Mouse (Mus musculus) liver, embryonic 11.5 days (tissue): ENCODE data around the gene Fam71e1. TPM values are rescaled to one million over a fixed set of nuclear protein-coding genes. Genes with fewer than 3 reads are reported as not detected.
A peak's percentile ranks its signal among the peaks of the same experiment; 100 is the strongest.

ENCODE experiments used
- ATAC-seq: fragments of 200-750 bp; cut with Nextera tagmentation; replicated peaks from 2 replicates; pipeline ENCODE4 v1.8.0; 2017; ENCODE audit warnings: moderate number of reproducible peaks, mild to moderate bottlenecking, moderate TSS enrichment, moderate library complexity; ENCODE audit not compliant: low FRiP score
- DNase-seq: peaks from one replicate; pipeline ENCODE4 v3.0.0-alpha.2; 2017; ENCODE audit warnings: low spot score
- H3K27ac ChIP-seq: fragments of 300-500 bp; sonication (generic); 2 replicates; pipeline ENCODE4 v1.5.1; 2014; ENCODE audit warnings: mild to moderate bottlenecking, low read depth, low read length, control low read depth
- H3K27me3 ChIP-seq: fragments of 300-500 bp; sonication (generic); replicated peaks from 2 replicates; pipeline ENCODE4 v1.6.1; 2014; ENCODE audit warnings: low read length, mixed read lengths; ENCODE audit not compliant: control insufficient read depth, insufficient read depth
- H3K36me3 ChIP-seq: fragments of 300-500 bp; sonication (generic); 2 replicates; pipeline ENCODE4 v1.6.1; 2014; ENCODE audit warnings: mild to moderate bottlenecking, low read length, moderate library complexity, mixed read lengths; ENCODE audit not compliant: control insufficient read depth, insufficient read depth
- H3K4me1 ChIP-seq: fragments of 300-500 bp; sonication (generic); replicated peaks from 2 replicates; pipeline ENCODE4 v1.6.1; 2014; ENCODE audit warnings: low read length, mixed read lengths; ENCODE audit not compliant: control insufficient read depth, insufficient read depth
- H3K4me2 ChIP-seq: fragments of 300-500 bp; sonication (generic); 2 replicates; pipeline ENCODE4 v1.6.1; 2014; ENCODE audit warnings: mild to moderate bottlenecking, control low read depth, moderate library complexity
- H3K4me3 ChIP-seq: fragments of 300-500 bp; sonication (generic); 2 replicates; pipeline ENCODE4 v1.5.1; 2014; ENCODE audit warnings: low read depth, low read length, control low read depth
- H3K9ac ChIP-seq: fragments of 300-500 bp; sonication (generic); 2 replicates; pipeline ENCODE4 v1.6.1; 2014; ENCODE audit warnings: low read depth, low read length, control low read depth
- H3K9me3 ChIP-seq: fragments of 300-500 bp; sonication (generic); 2 replicates; pipeline ENCODE4 v1.6.1; 2016; ENCODE audit warnings: low read length, inconsistent platforms, mixed read lengths; ENCODE audit not compliant: control insufficient read depth
- WGBS: fragments of 180-500 bp; shearing (Covaris S2); extraction: QIAGEN DNeasy Blood & Tissue Kit; methylation state at CpG from one replicate; pipeline ENCODE4 v1.1.7; 2014; 5-methylcytosine and 5-hydroxymethylcytosine counted together
- polyA plus RNA-seq: library from polyadenylated mRNA; unstranded; fragments of >200 nt; fragmentation: Nextera tagmentation; extraction: Ambion mirVana; gene quantifications from 2 replicates; pipeline ENCODE4 v1.2.1, GENCODE M21; 2014

The Fam71e1 gene
- polyA plus RNA-seq, 1 experiment from 2014 or later: 5.9 TPM

DNA sequence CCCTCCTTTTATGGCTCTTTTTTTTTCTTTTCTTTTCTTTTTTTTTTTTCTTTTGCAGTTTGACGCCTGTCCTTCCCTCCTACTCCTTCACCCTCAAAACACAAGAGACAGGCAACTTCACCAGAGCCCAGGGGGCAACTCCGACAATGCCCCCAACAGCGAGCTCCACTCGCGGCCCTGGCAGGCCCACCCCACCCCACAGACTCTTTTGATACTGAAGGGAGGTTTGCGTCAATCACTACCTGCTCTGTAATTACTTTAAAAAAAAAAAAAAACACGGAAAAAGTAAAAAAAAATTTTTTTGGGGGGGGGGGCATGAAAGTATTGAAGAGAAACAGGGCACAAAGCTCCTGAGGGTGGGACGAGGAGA lies 33.3 kb upstream of the Fam71e1 start:
- Histone ChIP-seq H3K9ac (no peak overlapping the region), H3K4me3 (no peak overlapping the region), H3K4me2 (no peak overlapping the region), H3K27me3 (peaks cover 56% of the 10 kb centered on the region), H3K4me1 (peaks cover 8% of the 10 kb centered on the region), H3K9me3 (no peaks in the 10 kb centered on the region), H3K36me3 (no peaks in the 10 kb centered on the region), H3K27ac (no peak overlapping the region)
- ATAC-seq (no peak), DNase-seq (no peak)
- WGBS: 21% methylated on average over 8 of the region's 8 CpGs

DNA sequence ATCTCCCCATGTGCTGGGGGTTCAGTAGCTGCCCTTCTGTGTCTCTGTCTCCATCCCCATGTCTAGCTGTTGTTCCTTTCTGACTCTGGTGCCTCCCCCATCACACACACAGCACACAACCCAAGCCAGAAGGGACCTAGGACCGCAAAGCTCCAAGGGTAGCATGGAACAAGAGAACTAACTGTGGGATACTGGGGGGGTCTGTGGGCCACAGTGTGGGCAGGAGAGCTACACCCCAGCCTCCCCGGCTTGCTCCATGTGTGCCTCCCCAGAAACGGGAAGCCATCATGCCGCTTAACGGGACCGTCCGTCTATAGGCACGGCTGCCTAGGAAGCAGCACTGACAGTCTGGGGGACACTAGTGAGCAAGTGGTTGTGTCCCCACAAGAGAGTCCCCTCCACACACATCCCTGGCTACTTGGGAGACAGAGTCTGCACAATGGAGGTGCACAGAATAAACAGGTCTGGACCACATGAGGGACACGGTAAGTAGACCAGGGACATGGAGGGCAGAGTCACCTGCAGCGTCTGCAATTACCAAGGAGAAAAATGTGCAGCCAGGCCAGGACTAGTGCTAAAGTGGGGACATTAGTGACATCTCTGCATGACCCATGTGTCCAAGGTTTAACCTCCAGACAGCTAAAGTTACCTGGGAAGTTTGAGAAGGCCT lies 32.7 kb upstream of the Fam71e1 start:
- Histone ChIP-seq H3K36me3 (no peaks in the 10 kb centered on the region), H3K4me2 (no peak overlapping the region), H3K4me1 (peaks cover 10% of the 10 kb centered on the region), H3K27ac (no peak overlapping the region), H3K9me3 (no peaks in the 10 kb centered on the region), H3K9ac (no peak overlapping the region), H3K27me3 (peaks cover 56% of the 10 kb centered on the region), H3K4me3 (no peak overlapping the region)
- no peak for ATAC-seq
- peak; percentile 28 for DNase-seq
- 78% methylated on average over 10 of the region's 10 CpGs for WGBS

DNA sequence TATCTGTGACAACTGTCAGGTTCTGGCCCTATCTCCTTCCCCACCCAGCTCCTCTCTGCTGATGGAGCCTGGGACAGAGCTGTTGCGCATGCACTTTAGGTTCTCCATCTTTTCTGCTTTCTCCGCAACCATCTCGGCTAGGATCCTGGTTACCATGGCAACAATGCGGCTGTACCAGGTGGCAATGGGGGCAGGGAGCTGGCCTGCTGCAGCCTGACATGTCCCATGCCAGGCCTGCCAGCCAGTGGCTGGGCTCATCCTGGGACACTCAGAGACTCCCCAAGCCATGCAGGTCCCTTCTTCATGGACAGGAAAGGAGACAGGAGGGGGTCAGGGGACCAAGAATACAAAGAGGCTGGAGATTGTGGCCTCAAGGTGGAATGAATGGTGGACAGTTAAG lies 31.9 kb upstream of the Fam71e1 start:
- Histone ChIP-seq H3K36me3 (no peaks in the 10 kb centered on the region; the same call in 1 of the 2 replicates), H3K4me3 (no peak overlapping the region), H3K4me1 (peaks cover 18% of the 10 kb centered on the region), H3K27ac (no peak overlapping the region), H3K4me2 (no peak overlapping the region), H3K9me3 (no peaks in the 10 kb centered on the region), H3K27me3 (peaks cover 51% of the 10 kb centered on the region), H3K9ac (no peak overlapping the region)
- 42% methylated on average over 4 of the region's 4 CpGs for WGBS
- DNase-seq (no peak), ATAC-seq (no peak)

DNA sequence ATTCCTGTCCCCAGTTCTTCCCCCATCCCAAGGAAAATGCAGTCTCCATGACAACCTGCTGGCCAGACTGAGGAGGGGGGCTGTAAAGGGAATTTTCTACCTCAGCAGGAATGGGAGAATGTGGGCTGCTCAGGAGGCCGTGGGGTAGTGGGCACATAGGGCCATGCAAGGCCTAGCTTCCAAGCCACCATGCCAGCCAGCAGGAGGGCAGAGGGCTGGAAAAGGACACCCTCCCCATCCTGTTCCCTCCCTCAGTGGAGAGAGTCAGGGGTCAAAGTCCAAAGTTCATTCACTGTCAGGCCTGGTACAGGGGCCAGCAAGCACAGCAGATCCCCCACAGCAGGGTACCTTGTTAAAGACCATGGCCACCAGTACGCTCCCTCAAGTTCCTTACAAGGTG lies 31.3 kb upstream of the Fam71e1 start, which contains the start of gene Aspdh:
Gene Aspdh, plus strand, starts transcription at position 281 of the 400 bp plus-strand sequence.
- Histone ChIP-seq H3K27me3 (peaks cover 45% of the 10 kb centered on the region), H3K36me3 (no peaks in the 10 kb centered on the region; the same call in 1 of the 2 replicates), H3K27ac (no peak within 1 kb of the TSS), H3K4me3 (0 out of 2 replicates have a peak within 1 kb of the TSS, but pooled peaks have one; percentile 12), H3K4me2 (peak within 1 kb of the TSS; percentile 37), H3K4me1 (peaks cover 20% of the 10 kb centered on the region), H3K9me3 (no peaks in the 10 kb centered on the region), H3K9ac (no peak within 1 kb of the TSS)
- WGBS: 61% methylated on average over 2 of the region's 2 CpGs
- ATAC-seq: no peak
- DNase-seq: peak; percentile 32

DNA sequence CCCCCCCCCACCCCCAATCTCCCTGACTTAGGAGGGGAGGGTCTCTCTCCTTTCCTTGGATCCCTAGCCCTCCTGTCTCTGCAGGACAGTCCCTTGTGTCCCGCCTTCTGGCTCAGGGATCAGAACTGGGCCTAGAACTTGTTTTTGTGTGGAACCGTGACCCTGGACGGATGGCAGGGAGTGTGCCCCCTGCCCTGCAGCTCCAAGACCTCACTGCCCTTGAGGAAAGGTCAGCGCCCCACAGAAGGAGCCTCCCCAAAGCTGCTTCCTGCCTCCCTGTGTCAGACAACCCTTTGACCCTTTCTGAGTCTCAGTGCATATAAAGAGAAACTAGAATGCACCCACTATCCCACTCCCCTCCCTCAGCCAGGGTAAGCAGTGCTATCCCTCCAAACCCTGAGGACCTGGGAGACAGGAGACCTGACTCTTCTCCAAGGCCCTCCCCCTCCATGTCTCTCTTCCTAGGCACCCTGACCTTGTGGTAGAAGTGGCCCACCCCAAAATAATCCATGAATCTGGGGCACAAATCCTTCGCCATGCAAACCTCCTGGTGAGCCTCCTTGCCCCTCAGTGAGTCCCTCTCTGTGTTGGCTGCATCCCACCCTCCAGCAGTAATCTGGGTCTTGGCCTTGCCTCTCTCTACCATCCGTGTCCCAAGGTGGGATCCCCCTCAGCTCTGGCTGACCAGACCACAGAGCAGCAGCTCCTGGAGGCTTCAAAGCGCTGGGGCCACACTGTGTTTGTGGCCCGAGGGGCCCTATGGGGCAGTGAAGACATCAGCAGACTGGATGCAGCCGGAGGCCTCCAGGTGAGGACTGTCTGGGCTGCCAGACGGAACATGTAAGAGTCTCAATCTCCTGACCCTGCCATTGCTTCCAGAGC lies 30.1 kb upstream of the Fam71e1 start:
- Histone ChIP-seq H3K9me3 (no peaks in the 10 kb centered on the region), H3K27ac (no peak overlapping the region), H3K4me2 (peak overlapping the region; percentile 37), H3K36me3 (peaks cover 3% of the 10 kb centered on the region), H3K9ac (peak overlapping the region; percentile 31; the same call in 1 of the 2 replicates), H3K27me3 (peaks cover 33% of the 10 kb centered on the region), H3K4me3 (0 out of 2 replicates have a peak overlapping the region, but pooled peaks have one; percentile 12), H3K4me1 (peaks cover 30% of the 10 kb centered on the region)
- peak; percentile 26 for DNase-seq
- WGBS: 79% methylated on average over 10 of the region's 10 CpGs
- no peak for ATAC-seq

DNA sequence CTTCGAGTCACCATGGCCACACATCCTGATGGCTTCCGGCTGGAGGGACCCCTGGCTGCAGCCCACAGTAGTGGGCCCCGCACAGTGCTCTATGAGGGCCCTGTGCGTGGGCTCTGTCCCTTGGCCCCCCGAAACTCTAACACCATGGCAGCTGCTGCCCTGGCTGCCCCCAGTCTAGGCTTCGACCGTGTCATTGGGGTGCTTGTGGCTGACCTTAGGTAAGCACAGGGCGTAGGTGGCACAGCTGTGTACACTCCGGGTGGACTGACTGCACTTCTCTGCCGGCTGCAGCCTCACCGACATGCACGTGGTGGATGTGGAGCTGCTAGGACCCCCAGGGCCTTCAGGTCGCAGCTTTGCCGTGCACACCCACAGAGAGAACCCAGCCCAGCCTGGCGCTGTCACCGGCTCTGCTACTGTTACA lies 29.5 kb upstream of the Fam71e1 start:
- ATAC-seq: no peak
- peak overlapping the region; percentile 2; the same call in 1 of the 2 replicates for H3K27ac ChIP-seq
- H3K27me3 ChIP-seq: peaks cover 27% of the 10 kb centered on the region
- 82% methylated on average over 16 of the region's 16 CpGs for WGBS
- H3K9me3 ChIP-seq: no peaks in the 10 kb centered on the region
- H3K4me3 ChIP-seq: peak overlapping the region; percentile 75; the same call in 1 of the 2 replicates
- peak overlapping the region; percentile 54 for H3K4me2 ChIP-seq
- peaks cover 30% of the 10 kb centered on the region for H3K4me1 ChIP-seq
- H3K9ac ChIP-seq: peak overlapping the region; percentile 34; the same call in 1 of the 2 replicates
- peak; percentile 31 for DNase-seq
- H3K36me3 ChIP-seq: peaks cover 4% of the 10 kb centered on the region

DNA sequence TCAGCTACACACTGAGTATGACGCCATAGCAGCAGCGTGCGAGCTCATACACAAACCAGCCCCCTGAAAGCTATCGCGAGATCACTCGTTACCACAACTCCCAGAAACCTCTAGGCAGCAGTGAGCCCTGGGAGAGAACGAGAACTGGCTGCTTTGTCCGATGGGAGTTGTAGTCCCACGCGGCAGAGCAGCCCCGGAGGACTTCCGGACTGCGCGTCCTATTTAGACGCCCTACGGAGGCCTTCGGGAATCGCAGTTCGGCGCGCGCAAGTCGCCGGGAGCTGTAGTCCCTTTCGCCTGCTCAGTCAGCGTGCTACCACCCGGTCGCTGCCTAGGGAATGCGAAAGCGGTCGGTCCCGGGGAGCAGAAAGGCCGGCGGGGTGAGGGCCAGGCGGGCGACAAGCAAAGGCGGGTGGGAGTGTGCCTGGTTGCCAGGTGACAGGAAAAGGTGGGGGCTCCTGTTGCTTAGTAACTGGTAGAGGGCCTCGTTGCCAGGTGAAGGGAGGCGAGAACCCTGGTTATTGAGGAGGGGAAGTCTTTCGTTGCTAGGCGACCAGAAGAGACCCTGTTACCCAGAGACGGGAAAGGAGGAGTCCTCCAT lies 28.5 kb upstream of the Fam71e1 start, which contains the start of gene Josd2:
Gene Josd2, plus strand, starts transcription at position 170 of the 601 bp plus-strand sequence.
- WGBS: under 1% methylated on average over 42 of the region's 42 CpGs
- peaks cover 4% of the 10 kb centered on the region for H3K36me3 ChIP-seq
- peak within 1 kb of the TSS; percentile 82 for H3K4me2 ChIP-seq
- peak within 1 kb of the TSS; percentile 96 for H3K27ac ChIP-seq
- no peaks in the 10 kb centered on the region for H3K9me3 ChIP-seq
- DNase-seq: peak; percentile 87
- H3K27me3 ChIP-seq: peaks cover 17% of the 10 kb centered on the region
- H3K4me1 ChIP-seq: peaks cover 40% of the 10 kb centered on the region
- peak within 1 kb of the TSS; percentile 87 for H3K9ac ChIP-seq
- ATAC-seq: peak; percentile 90
- H3K4me3 ChIP-seq: peak within 1 kb of the TSS; percentile 75

DNA sequence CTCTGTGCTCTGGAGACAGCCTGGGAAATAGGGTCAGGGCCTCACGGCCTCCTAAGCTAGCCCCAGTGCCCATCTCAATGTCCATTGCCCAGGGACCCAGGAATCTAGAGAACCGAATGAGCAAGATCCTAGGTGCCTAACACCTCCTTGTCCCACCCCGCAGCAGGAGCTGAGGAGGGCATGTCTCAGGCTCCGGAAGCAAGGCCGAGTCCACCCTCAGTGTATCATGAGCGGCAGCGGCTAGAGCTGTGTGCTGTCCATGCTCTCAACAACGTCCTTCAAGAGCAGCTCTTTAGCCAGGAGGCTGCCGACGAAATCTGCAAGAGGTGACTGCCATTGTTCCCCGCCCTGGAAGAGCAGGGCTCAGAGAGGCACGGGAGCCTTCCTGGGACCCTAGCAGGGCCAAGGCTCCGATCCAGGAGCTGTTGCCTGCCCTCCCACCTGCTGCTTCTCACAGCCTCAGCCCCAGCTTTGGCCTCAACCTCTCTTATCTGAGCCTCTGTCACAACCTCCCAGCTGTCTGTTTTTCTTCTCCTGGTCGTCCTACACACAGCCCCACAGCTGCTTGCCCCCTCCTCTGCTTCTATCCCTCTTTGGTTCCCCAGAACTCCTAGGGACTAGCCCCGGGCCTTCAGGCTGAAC lies 27.6 kb upstream of the Fam71e1 start:
- peak overlapping the region; percentile 75 for H3K4me3 ChIP-seq
- no peak; the same call in 1 of the 2 replicates for ATAC-seq
- H3K9me3 ChIP-seq: no peaks in the 10 kb centered on the region
- WGBS: 60% methylated on average over 15 of the region's 15 CpGs
- peaks cover 46% of the 10 kb centered on the region for H3K4me1 ChIP-seq
- peaks cover 4% of the 10 kb centered on the region for H3K36me3 ChIP-seq
- H3K4me2 ChIP-seq: peak overlapping the region; percentile 82
- H3K9ac ChIP-seq: peak overlapping the region; percentile 87
- peaks cover 8% of the 10 kb centered on the region for H3K27me3 ChIP-seq
- H3K27ac ChIP-seq: peak overlapping the region; percentile 96
- no peak for DNase-seq
